Mouse (Mus musculus): ENCODE measurements around the gene Spdef.

The Spdef gene

DNA sequence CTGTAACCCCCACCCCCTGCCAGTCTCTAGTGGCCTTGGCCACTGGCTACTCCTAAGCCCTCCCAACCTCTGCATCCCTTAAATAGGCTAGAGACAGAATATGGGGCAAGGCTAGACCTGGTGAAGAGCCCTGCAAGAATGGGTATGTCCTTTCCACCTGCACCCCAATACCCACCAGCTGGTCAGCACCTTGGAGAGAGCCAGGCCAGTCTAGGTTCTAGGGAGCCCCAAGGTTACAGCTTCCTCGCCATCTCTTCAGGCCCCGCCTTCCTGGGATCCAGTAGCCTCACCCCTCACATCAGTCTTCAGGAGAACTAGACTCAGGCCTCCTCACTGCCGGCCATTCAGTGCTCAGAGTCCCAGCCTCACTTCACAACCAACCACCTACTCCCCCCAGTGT, 4.4 kb downstream of the Spdef start:
- peak in 1 of 2 experiments; percentile 41 for DNase-seq

DNA sequence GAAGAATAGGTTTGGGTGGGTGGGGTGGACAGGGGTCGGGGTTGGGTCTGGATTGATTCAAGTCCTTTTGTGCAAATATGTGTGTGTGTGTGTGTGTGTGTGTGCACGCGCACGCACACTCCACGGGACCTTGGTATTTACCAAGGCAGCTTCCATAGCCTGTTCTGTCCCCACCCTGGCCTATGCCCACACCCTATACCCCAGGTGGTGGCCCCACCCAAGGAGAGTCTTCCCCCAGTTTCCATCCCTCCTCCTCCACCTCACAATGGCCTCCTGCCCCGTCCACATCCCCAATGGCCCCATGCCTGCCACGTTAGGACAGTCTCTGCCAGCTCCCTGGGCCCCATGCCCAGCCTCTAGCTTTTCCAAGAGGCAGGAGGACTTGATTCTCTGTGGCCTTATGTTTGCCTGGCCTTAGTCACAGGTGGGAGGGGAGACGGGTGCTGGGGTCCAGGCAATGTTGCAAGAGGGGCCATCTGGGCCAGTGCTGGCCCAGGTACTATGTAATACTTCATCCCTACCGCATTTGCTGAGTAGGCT, 7.6 kb downstream of the Spdef start:
- no peak for DNase-seq

DNA sequence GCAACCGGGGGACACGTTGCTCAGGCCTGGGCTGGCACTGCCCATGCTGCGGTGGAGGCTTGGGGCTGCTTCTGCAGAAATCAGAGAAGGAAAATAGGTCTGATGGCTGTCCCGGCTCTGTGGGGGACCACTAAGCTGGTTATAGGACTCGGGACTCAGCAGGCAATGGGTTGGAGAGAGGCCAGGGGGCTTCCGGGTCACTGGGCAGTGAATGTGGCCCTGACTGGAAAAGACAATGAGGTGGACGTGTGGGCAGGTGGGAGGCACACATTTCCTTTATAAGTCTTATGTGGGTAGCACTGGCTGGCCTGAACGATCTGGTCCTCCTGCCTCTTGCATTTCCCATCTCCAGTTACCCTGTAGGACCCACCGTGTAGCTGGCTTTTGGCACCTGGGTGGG, 8.4 kb downstream of the Spdef start:
- no peak for DNase-seq

DNA sequence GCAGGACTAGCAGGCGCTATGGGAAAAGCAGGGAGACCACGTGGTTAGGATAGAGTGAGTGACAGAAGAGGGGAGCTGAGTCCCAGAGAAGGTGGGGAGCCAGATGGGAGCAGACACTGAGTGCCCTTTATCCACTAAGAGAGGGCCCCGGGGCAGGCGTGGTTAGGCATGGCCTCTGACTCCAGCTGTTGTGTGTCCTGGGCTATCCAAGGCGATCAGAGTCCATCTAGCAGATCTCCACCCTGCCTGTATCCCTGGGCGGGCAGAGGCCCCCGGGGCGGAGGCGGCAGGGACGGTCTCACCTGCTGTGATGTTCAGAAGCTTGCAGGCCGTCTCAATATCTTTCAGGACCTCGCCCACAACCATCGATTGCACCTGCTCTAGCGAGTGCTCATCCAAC, 9.1 kb downstream of the Spdef start:
- DNase-seq: no peak

DNA sequence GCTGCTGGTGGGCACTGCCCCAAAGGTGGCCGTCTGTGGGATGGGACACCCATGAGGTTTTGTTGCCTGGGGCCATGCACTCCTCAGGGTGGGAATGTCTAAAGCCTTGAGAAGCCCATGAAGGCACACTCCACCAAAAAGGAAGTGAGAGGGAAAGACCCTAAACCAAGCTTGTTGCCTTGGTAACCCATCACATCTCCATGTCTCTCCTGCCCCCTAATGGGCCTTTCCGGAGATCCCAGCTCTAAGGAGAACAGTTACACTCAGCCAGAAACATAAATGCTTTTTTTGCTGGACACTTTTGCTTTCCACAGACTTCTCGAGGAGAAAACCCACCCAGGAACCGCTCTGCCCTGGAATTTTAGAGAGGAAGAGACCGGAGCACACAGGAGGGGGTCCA, 10.5 kb downstream of the Spdef start:
- DNase-seq: peak; percentile 58 to 66

DNA sequence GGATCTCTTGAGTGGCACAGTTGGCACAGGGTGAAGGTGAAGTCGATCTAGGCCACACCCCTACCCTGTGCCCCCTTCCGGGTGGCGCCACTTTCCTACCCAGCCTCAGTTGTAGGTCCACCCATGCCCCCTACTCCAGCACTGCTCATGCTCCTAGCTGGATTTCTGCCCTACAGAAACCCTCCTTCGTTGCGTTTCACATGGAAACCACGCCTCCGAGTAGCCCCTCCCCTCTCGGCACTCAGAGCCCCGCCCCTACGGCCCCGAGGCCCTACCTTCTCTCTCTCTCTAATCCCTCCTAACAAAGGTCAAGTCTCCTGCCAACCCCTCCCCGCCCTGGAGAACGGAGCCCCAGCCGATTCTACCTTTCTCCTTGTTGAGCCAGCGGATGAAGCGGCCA, 12.0 kb downstream of the Spdef start:
- DNase-seq: peak; percentile 73 to 81

DNA sequence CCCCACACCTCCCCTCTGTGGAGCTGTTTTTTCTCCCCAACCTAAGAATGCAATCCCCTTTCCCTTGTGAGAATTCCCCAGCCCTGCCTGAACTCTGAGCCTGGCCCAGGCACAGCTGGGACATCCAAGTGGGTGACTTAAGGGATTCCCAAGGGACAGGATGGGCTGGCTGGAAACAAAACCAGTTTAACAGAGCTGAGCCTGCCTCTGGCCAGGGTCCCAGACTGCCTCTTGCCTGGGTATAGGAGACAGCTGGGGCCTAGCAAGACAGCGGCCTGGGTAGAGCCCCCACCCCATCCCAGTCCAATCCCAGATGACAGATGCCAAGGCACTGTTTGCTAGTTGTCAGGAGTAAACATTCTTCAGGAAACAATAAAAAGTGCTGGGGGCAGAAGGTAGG, 15.9 kb downstream of the Spdef start:
- no peak for DNase-seq

DNA sequence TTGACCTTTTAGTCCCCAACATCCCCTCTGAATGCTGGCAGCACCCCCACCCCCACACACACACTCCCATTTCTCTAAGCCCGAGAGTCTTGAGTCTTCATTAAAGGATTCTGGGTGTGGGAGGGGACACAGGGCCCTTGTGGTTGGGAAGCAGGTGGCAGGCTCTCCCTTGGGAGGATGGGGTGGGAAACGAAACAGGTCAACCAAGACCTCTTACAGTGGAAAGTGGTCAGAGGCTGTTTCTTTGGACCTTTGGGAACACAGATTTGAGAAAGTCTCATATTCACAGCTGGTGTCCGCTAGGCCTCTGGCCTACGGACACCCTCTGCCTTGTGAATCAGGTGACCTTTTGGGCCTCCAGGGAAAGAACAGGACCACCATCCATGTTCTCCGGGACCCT, 19.1 kb downstream of the Spdef start:
- DNase-seq: no peak

DNA sequence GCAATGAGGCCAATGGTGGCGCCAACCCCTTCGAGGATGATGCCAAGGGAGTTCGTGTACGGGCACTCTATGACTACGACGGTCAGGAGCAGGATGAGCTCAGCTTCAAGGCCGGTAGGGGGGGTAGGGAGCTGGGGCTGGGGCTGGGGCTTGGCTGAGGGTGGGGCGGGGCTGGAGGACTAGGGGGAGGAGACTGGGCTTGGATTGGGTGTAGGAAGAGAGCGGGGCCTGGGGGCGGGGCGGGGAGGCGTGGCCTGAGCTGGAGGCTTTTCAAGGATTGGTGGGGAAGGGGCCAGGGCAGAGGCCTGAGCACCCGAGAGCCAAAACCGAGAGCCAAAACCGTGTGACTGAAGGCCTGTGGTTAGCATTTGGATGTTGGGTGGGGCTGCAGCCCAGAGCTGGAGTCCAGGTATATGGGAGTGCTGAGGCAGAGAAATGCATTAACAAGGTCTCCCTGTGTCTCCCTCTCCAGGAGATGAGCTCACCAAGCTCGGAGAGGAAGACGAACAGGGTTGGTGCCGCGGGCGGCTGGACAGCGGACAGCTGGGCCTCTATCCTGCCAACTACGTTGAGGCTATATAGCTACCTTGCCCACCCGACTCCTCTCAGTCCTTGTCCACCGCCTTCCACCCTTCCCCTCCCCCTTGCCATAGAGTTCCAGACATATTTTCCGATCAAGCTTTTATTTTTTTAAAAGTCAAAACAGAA, 20.6 kb downstream of the Spdef start:
- DNase-seq: peak; percentile 95

DNA sequence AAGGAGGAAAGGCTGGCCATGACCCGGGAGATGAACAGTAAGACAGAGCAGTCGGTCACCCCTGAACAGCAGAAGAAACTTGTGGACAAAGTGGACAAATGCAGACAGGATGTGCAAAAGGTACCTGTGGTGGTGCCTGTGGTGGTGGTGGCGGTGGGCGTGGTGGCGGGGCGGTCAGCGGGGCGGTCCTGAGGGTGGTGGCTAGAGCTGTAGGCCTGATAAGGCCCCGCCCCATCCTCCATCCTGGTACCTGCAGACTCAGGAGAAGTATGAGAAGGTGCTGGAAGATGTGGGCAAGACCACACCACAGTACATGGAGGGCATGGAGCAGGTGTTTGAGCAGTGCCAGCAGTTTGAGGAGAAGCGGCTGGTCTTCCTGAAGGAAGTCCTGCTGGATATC, 23.1 kb downstream of the Spdef start:
- peak in 1 of 2 experiments; percentile 43 for DNase-seq

DNA sequence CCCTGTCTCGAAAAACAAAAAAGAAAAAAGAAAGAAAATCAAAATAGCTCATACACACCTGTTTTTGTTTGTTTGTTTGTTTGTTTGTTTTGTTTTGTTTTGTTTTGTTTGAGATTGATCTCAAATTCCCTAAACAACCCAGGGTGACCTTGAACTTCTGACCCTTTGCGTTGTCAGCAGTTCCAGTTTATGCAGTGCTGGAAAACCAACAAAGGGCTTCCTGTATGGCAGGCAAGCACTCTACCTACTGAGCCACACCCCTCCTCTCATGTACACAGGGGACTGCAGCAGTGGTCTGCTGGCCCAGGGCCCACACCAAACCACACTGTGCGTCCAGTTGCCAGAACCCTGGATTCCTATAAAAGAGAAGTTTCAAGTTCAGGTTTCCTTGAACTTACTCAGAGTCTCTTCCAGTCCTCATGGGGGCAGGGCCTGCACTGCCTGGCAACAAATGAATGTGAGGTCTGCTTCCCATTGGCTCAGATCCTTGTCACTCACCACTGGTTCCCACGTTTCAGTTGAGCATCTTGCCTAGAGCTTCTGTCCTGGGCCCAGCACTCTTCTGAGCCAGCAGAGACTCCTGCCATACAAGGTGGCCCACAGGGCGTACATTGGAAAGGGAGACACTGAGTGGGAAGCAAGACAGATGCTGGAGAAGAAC, 24.7 kb downstream of the Spdef start:
- DNase-seq: peak; percentile 54 to 73

DNA sequence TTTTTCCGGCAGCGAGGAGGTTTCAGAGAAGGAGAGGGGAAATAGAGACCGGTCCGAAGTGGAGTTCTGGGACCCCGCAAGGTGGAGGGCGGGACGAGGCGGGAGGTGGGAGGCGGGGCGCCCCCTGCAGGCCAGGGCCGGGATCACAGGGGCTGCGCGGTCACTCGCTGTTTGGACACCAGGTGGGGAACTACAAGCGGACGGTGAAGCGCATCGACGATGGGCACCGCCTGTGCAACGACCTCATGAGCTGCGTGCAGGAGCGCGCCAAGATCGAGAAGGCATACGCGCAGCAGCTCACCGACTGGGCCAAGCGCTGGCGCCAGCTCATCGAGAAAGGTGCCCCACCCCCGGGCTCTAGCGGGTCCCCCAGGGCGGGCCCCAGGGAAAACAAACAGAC, 26.2 kb downstream of the Spdef start:
- peak; percentile 77 to 83 for DNase-seq

DNA sequence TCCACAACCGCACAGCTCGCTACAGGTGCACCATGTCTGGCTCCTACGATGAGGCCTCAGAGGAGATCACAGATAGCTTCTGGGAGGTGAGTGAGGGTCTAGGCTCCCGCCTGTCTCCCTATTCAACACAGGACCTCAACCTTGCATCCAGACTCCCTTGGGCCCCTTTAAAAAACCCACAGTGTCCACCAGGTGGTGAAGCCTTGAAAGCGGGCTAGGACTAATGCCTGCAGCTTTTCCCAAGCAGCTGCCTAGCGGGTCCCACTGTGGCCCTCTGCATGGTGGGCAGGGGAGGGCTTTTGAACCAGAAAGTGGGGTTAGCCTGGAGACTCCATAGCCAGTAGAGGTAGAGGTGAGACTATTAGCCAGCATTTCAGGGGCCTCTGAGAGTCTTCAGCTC, 26.9 kb downstream of the Spdef start:
- no peak for DNase-seq

DNA sequence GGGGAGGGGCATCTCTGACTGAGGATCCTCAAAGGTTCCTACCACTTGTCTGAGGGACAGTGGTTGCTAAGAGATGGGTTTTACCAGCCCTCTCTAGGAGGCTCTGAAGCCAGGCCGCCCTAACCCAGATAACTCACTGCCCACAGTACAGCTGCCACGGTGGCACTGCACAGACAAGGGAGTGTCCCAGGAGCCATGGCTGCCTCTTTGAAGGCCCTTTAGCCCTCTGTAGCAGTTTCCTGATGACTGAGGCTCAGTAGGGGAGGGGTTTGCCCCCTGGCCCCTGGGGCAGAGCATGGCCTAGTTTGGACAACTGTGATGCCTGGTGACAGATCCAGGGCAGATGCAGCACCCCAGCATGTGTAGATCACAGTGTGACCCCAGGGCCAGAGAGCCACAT, 27.9 kb downstream of the Spdef start:
- no peak for DNase-seq

DNA sequence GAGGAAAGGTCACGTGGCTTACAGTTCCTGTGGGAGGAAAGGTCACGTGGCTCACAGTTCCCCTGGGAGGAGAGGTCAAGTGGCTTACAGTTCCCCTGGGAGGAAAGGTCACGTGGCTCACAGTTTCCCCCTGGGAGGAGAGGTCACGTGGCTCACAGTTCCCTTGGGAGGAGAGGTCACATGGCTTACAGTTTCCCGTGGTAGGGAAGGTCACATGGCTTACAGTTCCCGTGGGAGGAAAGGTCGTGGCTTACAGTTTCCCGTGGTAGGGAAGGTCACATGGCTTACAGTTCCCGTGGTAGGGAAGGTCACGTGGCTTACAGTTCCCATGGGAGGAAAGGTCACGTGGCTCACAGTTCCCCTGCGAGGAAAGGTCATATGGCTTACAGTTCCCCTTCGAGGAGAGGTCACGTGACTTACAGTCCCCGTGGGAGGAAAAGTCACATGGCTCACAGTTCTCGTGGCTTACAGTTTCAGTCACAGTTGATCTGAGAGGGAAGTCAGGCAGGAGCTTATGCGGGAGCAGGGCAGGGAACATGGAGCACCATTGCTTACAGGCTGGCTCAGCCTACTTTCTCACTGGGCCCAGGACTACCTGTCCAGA, 29.0 kb downstream of the Spdef start:
- no peak for DNase-seq

DNA sequence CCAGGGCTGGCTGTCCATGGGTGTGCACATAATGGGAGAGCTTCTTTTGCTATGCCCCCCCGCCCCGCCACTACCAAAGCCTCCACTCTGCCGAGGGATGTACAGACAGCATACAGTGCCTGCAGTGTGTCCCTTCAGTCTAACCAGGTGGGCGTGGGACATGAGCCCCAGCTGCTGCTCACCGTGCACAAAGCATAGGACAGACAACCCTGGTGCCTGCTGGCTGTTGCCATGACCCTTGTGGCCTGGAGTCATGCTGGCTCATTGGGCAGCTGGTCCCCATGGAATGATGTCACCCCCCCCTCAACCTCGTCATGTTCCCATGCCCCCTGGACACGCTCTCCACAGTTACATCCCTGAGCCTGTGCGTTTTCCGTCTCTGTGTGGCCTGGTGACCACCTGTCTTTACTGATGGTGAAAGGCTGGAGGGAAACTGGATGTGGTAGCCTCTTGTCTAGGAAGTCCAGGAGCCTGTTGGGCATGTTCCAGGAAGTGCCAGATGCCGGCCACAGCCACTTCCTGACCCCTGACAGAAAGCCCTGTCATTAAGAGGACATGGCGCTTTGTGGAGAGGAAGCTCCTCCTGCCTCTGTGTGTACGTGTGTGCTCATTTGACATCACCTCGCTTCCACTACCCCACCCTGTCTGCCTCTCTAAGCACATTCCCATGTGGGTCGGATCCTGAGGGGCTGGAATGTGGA, 37.6 kb downstream of the Spdef start:
- DNase-seq: peak in 1 of 2 experiments; percentile 47

DNA sequence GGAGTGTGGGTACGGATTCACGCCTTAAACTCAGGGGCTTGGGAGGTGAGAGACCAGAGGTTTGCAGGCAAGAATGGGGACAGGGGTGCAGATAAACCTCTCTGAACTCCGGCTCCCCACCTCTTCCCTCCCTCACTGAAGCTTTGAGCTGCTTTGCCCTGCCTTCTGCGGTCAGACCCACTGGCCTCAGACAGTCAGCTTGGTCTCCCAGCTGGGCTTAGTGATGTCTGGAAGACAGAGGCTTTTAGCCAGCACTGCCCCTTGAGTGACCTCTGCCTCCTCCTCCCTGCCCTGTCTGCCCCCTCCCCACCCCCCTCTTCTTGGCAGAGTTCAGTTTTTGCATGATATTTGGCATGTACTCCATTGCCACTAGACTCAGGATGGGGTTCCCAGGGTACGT, 42.4 kb downstream of the Spdef start:
- DNase-seq: no peak

DNA sequence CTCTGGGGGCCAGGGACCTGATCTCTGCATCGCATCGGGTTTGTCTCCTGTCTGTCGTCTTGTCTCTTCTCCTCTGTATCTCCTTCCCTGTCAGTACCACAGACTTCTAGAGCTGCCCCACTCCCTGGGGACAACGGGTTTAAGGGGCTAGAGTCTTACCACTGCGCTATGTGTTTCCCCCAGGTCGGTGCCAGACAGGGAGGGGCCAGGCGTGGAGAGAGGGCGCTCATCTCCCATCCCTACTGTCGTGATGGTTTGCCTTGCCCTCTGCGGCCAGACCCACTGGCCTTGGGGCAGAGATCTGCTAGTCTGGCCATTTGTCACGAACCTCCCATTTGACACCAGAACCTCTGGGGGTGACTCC, 43.2 kb downstream of the Spdef start:
- DNase-seq: peak in 1 of 2 experiments; percentile 27

DNA sequence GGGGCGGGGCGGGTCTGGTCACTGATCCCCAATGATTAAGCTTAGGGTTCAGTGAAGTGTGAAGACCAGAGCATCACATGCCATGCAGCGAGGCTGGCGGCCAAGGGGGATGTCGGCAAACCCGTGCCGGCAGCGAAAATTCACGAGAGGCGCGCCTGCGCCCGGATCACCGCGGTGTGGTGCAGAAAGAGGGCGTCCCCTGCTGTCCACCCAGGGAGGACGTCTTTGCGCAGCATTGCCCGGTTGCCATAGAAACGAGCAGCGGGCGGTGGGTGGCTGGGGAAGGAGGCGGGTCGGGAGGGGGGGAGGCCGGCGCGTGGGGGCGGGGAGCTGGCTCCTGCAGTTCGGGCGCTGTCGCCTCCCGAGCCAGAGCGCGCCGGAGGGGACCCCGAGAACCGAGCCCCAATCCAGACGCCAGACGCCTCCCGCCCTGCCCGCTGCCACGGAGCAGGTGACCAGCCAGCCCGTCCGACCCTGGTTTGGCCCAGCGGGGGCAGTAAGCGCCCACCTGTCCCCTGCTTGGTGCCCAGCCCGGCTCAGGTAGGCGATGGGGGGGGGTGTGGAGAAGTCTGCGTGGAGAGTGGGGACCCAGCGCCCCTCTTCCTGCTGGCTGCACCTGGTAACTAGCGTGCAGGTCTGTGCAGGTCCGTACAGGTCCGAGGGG, 43.7 kb downstream of the Spdef start:
- peak; percentile 74 to 84 for DNase-seq

DNA sequence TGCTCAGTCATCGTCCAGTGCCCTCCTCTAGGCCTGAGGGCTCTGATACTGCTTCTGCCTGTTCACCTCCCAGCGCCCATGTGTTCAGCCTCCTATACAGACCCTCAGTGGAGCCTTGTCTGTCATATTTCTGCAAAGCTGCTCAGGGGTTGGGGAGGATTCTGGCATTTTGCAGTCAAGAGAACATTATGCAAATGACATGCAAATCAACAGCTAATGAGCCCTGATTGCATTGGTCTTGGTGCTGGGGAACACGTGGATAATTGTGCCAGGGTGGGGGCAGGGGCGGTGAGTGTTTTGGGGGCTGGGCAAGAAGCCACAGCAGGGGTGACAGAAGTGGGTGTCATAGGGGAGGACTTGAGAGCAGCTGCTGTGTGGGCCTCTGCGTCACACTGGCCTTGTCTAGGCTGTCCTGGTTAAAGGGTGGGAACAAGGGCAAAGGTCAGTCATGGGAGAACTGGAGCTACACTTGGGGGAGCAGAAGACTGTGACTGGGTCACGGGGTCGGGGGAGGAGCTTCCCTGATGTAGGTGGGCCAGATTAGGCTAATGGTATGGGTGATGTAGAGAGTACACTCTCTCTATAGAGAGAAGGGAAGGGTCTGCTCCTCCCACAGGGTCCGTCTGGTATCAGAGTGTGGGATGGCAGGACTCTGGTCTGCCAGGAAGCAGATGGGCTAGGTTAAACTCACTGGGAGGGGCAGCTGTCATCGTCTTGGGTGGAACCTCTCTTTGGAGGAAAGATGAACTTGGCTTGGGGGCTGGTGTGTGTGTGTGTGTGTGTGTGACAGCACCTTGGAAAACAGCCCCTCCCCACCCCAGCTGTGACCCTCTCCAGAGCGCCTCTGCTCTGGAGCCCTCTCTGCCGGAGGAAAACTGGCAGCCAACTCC, 49.6 kb downstream of the Spdef start:
- DNase-seq: peak; percentile 22 to 51

DNA sequence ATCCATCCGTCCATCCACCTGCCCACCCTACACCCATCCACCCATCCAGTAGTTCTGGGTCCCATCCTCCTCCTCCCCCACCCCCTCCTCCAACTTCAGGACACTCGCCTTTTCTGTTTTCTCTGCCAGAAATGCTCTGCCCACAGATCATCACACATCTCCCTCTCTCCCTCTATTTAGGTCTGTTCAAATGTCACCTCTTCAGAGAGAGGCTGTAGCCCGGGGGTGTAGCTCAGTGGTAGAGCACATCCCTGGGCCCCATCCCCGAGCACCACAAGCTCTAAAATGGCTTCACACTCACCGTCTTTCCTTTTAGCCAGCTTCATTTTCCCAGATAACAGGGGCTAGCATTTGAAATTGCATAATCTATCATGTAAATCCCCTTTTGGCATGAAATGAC, 51.0 kb downstream of the Spdef start:
- DNase-seq: no peak

DNA sequence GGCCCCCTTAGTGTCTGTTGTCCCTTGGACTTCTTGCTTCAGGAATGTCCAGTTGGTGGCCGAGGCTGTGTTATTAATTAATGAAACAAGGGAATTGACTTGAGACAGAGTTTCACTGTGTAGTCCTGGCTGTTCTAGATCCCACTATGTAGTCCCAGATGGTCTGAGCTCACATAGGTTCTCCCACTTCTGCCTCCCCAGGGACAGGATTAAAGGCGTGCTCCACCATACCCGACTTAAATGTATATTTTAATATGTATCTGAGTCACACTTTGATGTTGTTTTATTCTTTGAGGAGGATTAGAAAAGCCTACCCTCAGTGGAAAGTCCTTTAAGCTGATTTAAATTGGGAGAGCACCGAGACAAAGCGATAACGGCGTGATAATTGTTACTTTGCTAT, 52.5 kb downstream of the Spdef start:
- DNase-seq: no peak
